Mouse (Mus musculus): Measurements from ENCODE around the gene Pdik1l.

The Pdik1l gene

GRCm38 (mm10) chr4:134237582-134238278, 50.0 kb downstream of the Pdik1l start:
- DNase-seq (ENCODE audit: low spot score) = no peak

DNA sequence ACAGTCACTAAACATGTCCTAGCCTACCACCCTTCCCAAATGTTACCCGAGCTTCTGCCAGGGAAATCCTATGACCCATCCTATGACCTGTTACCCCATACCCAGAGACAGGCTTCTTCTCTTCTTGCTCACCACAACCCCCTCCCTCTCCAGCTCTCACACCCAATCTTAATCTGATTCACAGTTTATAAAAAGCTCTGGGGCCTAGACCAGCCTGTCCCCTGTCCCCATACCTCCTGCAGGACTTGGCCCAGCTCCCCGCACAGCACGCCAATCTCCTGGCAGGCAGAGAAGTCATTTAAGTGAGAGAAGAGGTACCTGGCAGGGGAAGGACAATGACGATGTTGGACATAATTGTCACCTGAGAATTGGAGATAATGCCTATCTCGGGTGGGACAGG, 52.8 kb downstream of the Pdik1l start:
- no peak for DNase-seq (ENCODE audit: low spot score)

- no peak for DNase-seq (ENCODE audit: low spot score)
Observed at GRCm38 (mm10) chr4:134230431-134230830, 57.3 kb downstream of the Pdik1l start.

GRCm38 (mm10) chr4:134227194-134227593, 60.5 kb downstream of the Pdik1l start, which contains the start of gene Catsper4:
TSS of gene Catsper4 (minus strand) at chr4:134227383.
- no peak for DNase-seq (ENCODE audit: low spot score)

Measured in embryo, embryonic 10.5 days (tissue).